Mouse (Mus musculus): ENCODE data around the gene Uhrf1bp1l.

- TF ChIP-seq CTCF (IDR thresholded peaks at IDR 0.05; ENCODE audit: low read depth, low read length) (no peak), POLR2A (IDR thresholded peaks at IDR 0.05; ENCODE audit: borderline replicate concordance, low read depth, low read length) (no peak)
Observed at GRCm38 (mm10) chr10:89695194-89695911, 49.4 kb upstream of the Uhrf1bp1l start.
